Mouse (Mus musculus) midbrain, postnatal 0 days (tissue): ENCODE measurements at regions not wholly inside any gene's neighbourhood (a gene's known extent, or its start where the extent isn't known, plus 50 kb on each side); places are given as distances from the start of the nearest gene placed in this dataset.

Experiments
- ATAC-seq: fragments of 200-750 bp; cut with Nextera tagmentation; 2 replicates; pipeline ENCODE4 v1.8.0; 2017; ENCODE audit warnings: moderate number of reproducible peaks, mild to moderate bottlenecking, moderate TSS enrichment, moderate library complexity; ENCODE audit not compliant: low FRiP score
- DNase-seq: peaks from one replicate; pipeline ENCODE4 v3.0.0-alpha.2; 2015; ENCODE audit warnings: low spot score
- H3K27ac ChIP-seq: fragments of 300-500 bp; sonication (generic); 2 replicates; pipeline ENCODE4 v1.5.1; 2014; ENCODE audit warnings: low read depth, mild to moderate bottlenecking, low read length, mixed read lengths
- H3K27me3 ChIP-seq: fragments of 300-500 bp; sonication (generic); 2 replicates; pipeline ENCODE4 v1.6.1; 2014; ENCODE audit warnings: low read length, control low read depth, mixed read lengths; ENCODE audit not compliant: insufficient read depth
- H3K36me3 ChIP-seq: fragments of 300-500 bp; sonication (generic); 2 replicates; pipeline ENCODE4 v1.6.1; 2014; ENCODE audit warnings: low read length, control low read depth, mixed read lengths; ENCODE audit not compliant: insufficient read depth
- H3K4me1 ChIP-seq: fragments of 300-500 bp; sonication (generic); 2 replicates; pipeline ENCODE4 v1.6.1; 2014; ENCODE audit warnings: mild to moderate bottlenecking, control low read depth, antibody characterized with exemption, low read length, mixed read lengths; ENCODE audit not compliant: insufficient read depth
- H3K4me2 ChIP-seq: fragments of 300-500 bp; sonication (generic); 2 replicates; pipeline ENCODE4 v1.6.1; 2014; ENCODE audit warnings: low read depth, mild to moderate bottlenecking, low read length, mixed read lengths; ENCODE audit not compliant: poor library complexity, severe bottlenecking
- H3K4me3 ChIP-seq: fragments of 300-500 bp; sonication (generic); 2 replicates; pipeline ENCODE4 v1.5.1; 2014; ENCODE audit warnings: low read depth, mild to moderate bottlenecking, low read length, moderate library complexity
- H3K9ac ChIP-seq: fragments of 300-500 bp; sonication (generic); replicated peaks from 2 replicates; pipeline ENCODE4 v1.6.1; 2014; ENCODE audit warnings: mild to moderate bottlenecking, low read length, moderate library complexity, mixed read lengths; ENCODE audit not compliant: poor library complexity, severe bottlenecking
- H3K9me3 ChIP-seq: fragments of 300-500 bp; sonication (generic); 2 replicates; pipeline ENCODE4 v1.6.1; 2016; ENCODE audit warnings: low read length, control low read depth
- CTCF ChIP-seq: IDR thresholded peaks from 2 replicates; pipeline ENCODE4 v1.5.1; 2016; ENCODE audit warnings: antibody characterized with exemption, mild to moderate bottlenecking
- WGBS: fragments of 180-500 bp; shearing (Covaris S2); extraction: QIAGEN DNeasy Blood & Tissue Kit; methylation state at CpG from one replicate; pipeline ENCODE4 v1.1.7; 2014; 5-methylcytosine and 5-hydroxymethylcytosine counted together

GRCm38 (mm10) chr10:126520973-126521372 lies 380.2 kb downstream of the Atp23 start:
- Histone ChIP-seq H3K4me3 (no peak overlapping the region), H3K9ac (no peak overlapping the region), H3K36me3 (no peaks in the 10 kb centered on the region), H3K27me3 (no peaks in the 10 kb centered on the region), H3K9me3 (no peaks in the 10 kb centered on the region), H3K4me1 (no peaks in the 10 kb centered on the region), H3K4me2 (no peak overlapping the region), H3K27ac (no peak overlapping the region)
- ATAC-seq (no peak), DNase-seq (peak; percentile 79)
- TF ChIP-seq CTCF: no peak
- 60% methylated on average over 9 of the region's 9 CpGs for WGBS

DNA sequence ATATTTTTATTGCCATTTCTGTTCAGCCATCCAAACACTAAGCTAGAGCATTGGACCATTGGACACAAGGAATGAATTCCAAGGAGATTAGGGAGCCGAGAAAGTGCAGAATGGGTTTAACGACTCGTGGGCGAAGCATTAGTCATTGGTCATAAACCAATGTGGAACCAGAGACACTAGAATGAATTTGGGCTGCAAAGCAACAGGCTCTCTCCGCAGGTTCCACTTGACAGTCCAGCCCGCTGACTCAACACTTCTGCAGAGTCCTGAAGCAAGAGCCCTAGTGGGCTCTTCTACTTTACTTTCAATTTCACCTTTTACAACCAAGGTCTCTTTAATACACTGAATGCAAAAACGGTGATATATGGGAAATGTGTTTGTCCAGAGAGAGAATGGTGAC lies 388.0 kb downstream of the Atp23 start:
- no peaks in the 10 kb centered on the region for H3K36me3 ChIP-seq
- WGBS: 87% methylated on average over 7 of the region's 7 CpGs
- no peaks in the 10 kb centered on the region for H3K9me3 ChIP-seq
- ATAC-seq: no peak
- H3K4me2 ChIP-seq: no peak overlapping the region
- DNase-seq: no peak
- no peak for TF ChIP-seq CTCF
- H3K9ac ChIP-seq: no peak overlapping the region
- H3K27ac ChIP-seq: no peak overlapping the region
- H3K4me1 ChIP-seq: no peaks in the 10 kb centered on the region
- H3K4me3 ChIP-seq: no peak overlapping the region
- no peaks in the 10 kb centered on the region for H3K27me3 ChIP-seq

DNA sequence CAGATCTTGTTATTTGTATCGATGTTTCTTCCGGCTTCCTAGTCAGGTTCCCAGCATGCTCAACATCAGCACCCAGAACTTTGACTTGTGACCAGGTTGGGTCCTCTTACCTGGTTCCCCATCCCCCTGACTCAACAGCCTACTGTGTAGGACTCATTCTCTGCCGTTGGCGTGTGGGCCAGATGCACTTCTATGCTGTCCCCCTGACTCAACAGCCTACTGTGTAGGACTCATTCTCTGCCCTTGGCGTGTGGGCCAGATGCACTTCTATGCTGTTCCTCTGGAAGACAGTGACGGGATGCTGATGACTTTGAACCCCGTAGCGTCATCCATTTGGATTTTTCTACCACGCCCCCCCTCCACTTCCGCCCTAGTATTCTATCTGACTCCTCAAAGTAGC lies 389.6 kb downstream of the Atp23 start:
- H3K9ac ChIP-seq: no peak overlapping the region
- H3K27ac ChIP-seq: no peak overlapping the region
- H3K27me3 ChIP-seq: no peaks in the 10 kb centered on the region
- 97% methylated on average over 10 of the region's 10 CpGs for WGBS
- DNase-seq (no peak), ATAC-seq (no peak)
- H3K9me3 ChIP-seq: no peaks in the 10 kb centered on the region
- no peaks in the 10 kb centered on the region for H3K4me1 ChIP-seq
- no peak overlapping the region for H3K4me2 ChIP-seq
- H3K36me3 ChIP-seq: no peaks in the 10 kb centered on the region
- no peak overlapping the region for H3K4me3 ChIP-seq
- TF ChIP-seq CTCF: no peak

- H3K9me3 ChIP-seq: no peaks in the 10 kb centered on the region
- H3K27me3 ChIP-seq: no peaks in the 10 kb centered on the region
- H3K9ac ChIP-seq: no peak overlapping the region
- DNase-seq (no peak), ATAC-seq (no peak)
- H3K36me3 ChIP-seq: no peaks in the 10 kb centered on the region
- H3K4me1 ChIP-seq: no peaks in the 10 kb centered on the region
- 61% methylated on average over 5 of the region's 5 CpGs for WGBS
- no peak overlapping the region for H3K4me3 ChIP-seq
- no peak overlapping the region for H3K27ac ChIP-seq
- no peak for TF ChIP-seq CTCF
- H3K4me2 ChIP-seq: no peak overlapping the region
Observed at GRCm38 (mm10) chr10:126505988-126506387, 395.2 kb downstream of the Atp23 start.

- Histone ChIP-seq H3K4me1 (no peaks in the 10 kb centered on the region), H3K4me3 (no peak overlapping the region), H3K9ac (no peak overlapping the region), H3K36me3 (no peaks in the 10 kb centered on the region), H3K27ac (no peak overlapping the region), H3K9me3 (no peaks in the 10 kb centered on the region), H3K4me2 (no peak overlapping the region), H3K27me3 (no peaks in the 10 kb centered on the region)
- DNase-seq (no peak), ATAC-seq (no peak)
- TF ChIP-seq CTCF: no peak
- WGBS: 51% methylated on average over 5 of the region's 5 CpGs
Observed at GRCm38 (mm10) chr10:126502013-126502688, 399.0 kb downstream of the Atp23 start.

DNA sequence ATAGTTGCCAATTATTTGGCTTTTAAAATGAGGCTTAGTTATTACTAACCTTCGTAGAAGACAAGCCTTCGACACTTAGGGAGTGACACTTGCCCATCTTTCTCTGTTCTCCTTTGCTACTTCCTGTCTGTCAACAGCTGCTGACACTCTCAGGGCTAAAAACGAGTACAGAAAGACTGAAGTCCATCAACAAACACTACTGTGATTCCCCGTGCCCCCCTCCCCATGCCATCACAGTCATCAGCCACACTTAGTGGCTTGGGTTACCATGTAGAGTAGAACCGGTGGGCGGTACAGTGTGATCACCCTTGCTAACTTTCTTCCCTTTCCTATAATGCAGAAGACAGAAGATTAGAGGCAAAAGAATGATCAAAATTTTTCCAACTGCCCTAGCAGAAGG lies 402.4 kb downstream of the Atp23 start:
- no peaks in the 10 kb centered on the region for H3K4me1 ChIP-seq
- no peak for ATAC-seq
- DNase-seq: no peak

More for the DNA sequence above, 402.4 kb downstream of the Atp23 start:
- Histone ChIP-seq H3K4me3 (no peak overlapping the region), H3K4me2 (no peak overlapping the region), H3K9ac (no peak overlapping the region), H3K27ac (no peak overlapping the region), H3K27me3 (no peaks in the 10 kb centered on the region), H3K36me3 (no peaks in the 10 kb centered on the region), H3K9me3 (no peaks in the 10 kb centered on the region)
- TF ChIP-seq CTCF: no peak
- 86% methylated on average over 6 of the region's 6 CpGs for WGBS
